Mouse (Mus musculus) CH12.LX (cell line): ENCODE results near the gene Acp7. TPM values are rescaled to one million over a fixed set of nuclear protein-coding genes. Genes with fewer than 3 reads are reported as not detected.

Experiments
- DNase-seq: peaks from one replicate; pipeline ENCODE4 v3.0.0-alpha.2; 2013; ENCODE audit errors: extremely low read depth
- H3K27ac ChIP-seq: 2 replicates; pipeline ENCODE4 v1.5.1; 2012; ENCODE audit warnings: low read depth, mild to moderate bottlenecking, control low read depth, moderate library complexity; ENCODE audit not compliant: insufficient read depth
- H3K27me3 ChIP-seq: replicated peaks from 2 replicates; pipeline ENCODE3; 2012; ENCODE audit warnings: inconsistent platforms
- H3K36me3 ChIP-seq, 2 experiments: replicated peaks in 1 of 2; 2 replicates each; pipeline versions ENCODE3 to v1.6.1; 2012; ENCODE audit warnings: inconsistent platforms in 1 of 2, low read length in 1 of 2, mild to moderate bottlenecking in 1 of 2, mixed read lengths in 1 of 2, moderate library complexity in 1 of 2; ENCODE audit not compliant: control insufficient read depth in 1 of 2, insufficient read depth in 1 of 2
- H3K4me1 ChIP-seq, 2 experiments: 2 replicates each; pipeline ENCODE4 v1.6.1; 2012; ENCODE audit warnings: inconsistent platforms in 1 of 2, moderate library complexity in 1 of 2; ENCODE audit not compliant: insufficient read depth in 2 of 2, control insufficient read depth in 1 of 2
- H3K4me2 ChIP-seq: 2 replicates; pipeline ENCODE4 v1.6.1; 2012; ENCODE audit warnings: low read depth, mild to moderate bottlenecking, control low read depth; ENCODE audit not compliant: poor library complexity, insufficient read depth, severe bottlenecking
- H3K4me3 ChIP-seq, 3 experiments: fragments of 150-350 bp in 1 of 3; sonication (generic) in 1 of 3; replicated peaks in 1 of 3; 2 replicates each; pipeline versions ENCODE3 to v1.5.1; 2011 to 2012; ENCODE audit warnings: low read depth in 2 of 3, low read length in 2 of 3, mild to moderate bottlenecking in 2 of 3, moderate library complexity in 2 of 3, control low read depth in 1 of 3, improper control_type of control experiment in 1 of 3, inconsistent platforms in 1 of 3, mixed read lengths in 1 of 3; ENCODE audit not compliant: poor library complexity in 1 of 3
- H3K79me2 ChIP-seq: replicated peaks from 2 replicates; pipeline ENCODE4 v1.6.1; 2012; ENCODE audit warnings: mild to moderate bottlenecking, moderate library complexity; ENCODE audit not compliant: control insufficient read depth, poor library complexity, insufficient read depth, severe bottlenecking; ENCODE audit errors: extremely low read depth
- H3K9ac ChIP-seq: 2 replicates; pipeline ENCODE4 v1.6.1; 2012; ENCODE audit warnings: low read depth, mild to moderate bottlenecking, control low read depth, moderate library complexity; ENCODE audit not compliant: insufficient read depth
- H3K9me3 ChIP-seq: replicated peaks from 2 replicates; pipeline ENCODE3; 2012; ENCODE audit warnings: low read length, inconsistent platforms, mixed read lengths
- CHD1 ChIP-seq: IDR thresholded peaks from 2 replicates; pipeline ENCODE4 v1.6.1; 2012; ENCODE audit warnings: low read depth, low read length, improper control_type of control experiment, inconsistent platforms
- ELF1 ChIP-seq: IDR thresholded peaks from 2 replicates; pipeline ENCODE4 v1.6.1; 2014; ENCODE audit warnings: low read depth, mild to moderate bottlenecking, inconsistent platforms, low read length, improper control_type of control experiment
- EP300 ChIP-seq: IDR thresholded peaks from 2 replicates; pipeline ENCODE4 v1.6.1; 2011; ENCODE audit warnings: low read length, improper control_type of control experiment
- ETS1 ChIP-seq: conservative IDR thresholded peaks from 2 replicates; pipeline ENCODE4 v1.6.1; 2012; ENCODE audit warnings: low read depth, mild to moderate bottlenecking, inconsistent platforms, low read length, improper control_type of control experiment, moderate library complexity
- JUN ChIP-seq: IDR thresholded peaks from 2 replicates; pipeline ENCODE4 v1.6.1; 2011; ENCODE audit warnings: low read depth, mild to moderate bottlenecking, low read length, improper control_type of control experiment, moderate library complexity; ENCODE audit not compliant: insufficient read depth
- KAT2A ChIP-seq: IDR thresholded peaks from 2 replicates; pipeline ENCODE4 v1.6.1; 2012; ENCODE audit warnings: low read length, improper control_type of control experiment, inconsistent platforms; ENCODE audit not compliant: insufficient replicate concordance
- MAFK ChIP-seq: IDR thresholded peaks from 2 replicates; pipeline ENCODE4 v1.6.1; 2011; ENCODE audit warnings: low read length, improper control_type of control experiment; ENCODE audit not compliant: insufficient replicate concordance
- MAX ChIP-seq: IDR thresholded peaks from 2 replicates; pipeline ENCODE4 v1.6.1; 2011; ENCODE audit warnings: low read length, improper control_type of control experiment
- MEF2A ChIP-seq: IDR thresholded peaks from 2 replicates; pipeline ENCODE4 v1.6.1; 2014; ENCODE audit warnings: low read depth, mild to moderate bottlenecking, inconsistent platforms, low read length, improper control_type of control experiment, borderline replicate concordance
- MYC ChIP-seq: IDR thresholded peaks from 2 replicates; pipeline ENCODE4 v1.6.1; 2011; ENCODE audit warnings: low read depth, mild to moderate bottlenecking, improper control_type of control experiment, low read length
- NELFE ChIP-seq: IDR thresholded peaks from 2 replicates; pipeline ENCODE4 v1.6.1; 2011; ENCODE audit warnings: low read depth, low read length, improper control_type of control experiment
- RCOR1 ChIP-seq: conservative IDR thresholded peaks from 2 replicates; pipeline ENCODE4 v1.6.1; 2012; ENCODE audit warnings: low read depth, mild to moderate bottlenecking, inconsistent platforms, low read length, improper control_type of control experiment
- TCF12 ChIP-seq: IDR thresholded peaks from 2 replicates; pipeline ENCODE4 v1.6.1; 2014; ENCODE audit warnings: low read depth, mild to moderate bottlenecking, inconsistent platforms, low read length, improper control_type of control experiment
- UBTF ChIP-seq: IDR thresholded peaks from 2 replicates; pipeline ENCODE4 v1.6.1; 2012; ENCODE audit warnings: low read depth, mild to moderate bottlenecking, inconsistent platforms, low read length, improper control_type of control experiment, moderate library complexity
- USF2 ChIP-seq: conservative IDR thresholded peaks from 2 replicates; pipeline ENCODE4 v1.6.1; 2011; ENCODE audit warnings: low read depth, low read length, improper control_type of control experiment
- ZC3H11A ChIP-seq: IDR thresholded peaks from 2 replicates; pipeline ENCODE4 v1.6.1; 2012; ENCODE audit warnings: low read depth, mild to moderate bottlenecking, inconsistent platforms, low read length, improper control_type of control experiment
- ZMIZ1 ChIP-seq: IDR thresholded peaks from 2 replicates; pipeline ENCODE4 v1.6.1; 2012; ENCODE audit warnings: low read depth, mild to moderate bottlenecking, inconsistent platforms, low read length, improper control_type of control experiment
- ZNF384 ChIP-seq: IDR thresholded peaks from 2 replicates; pipeline ENCODE4 v1.6.1; 2012; ENCODE audit warnings: low read depth, low read length, improper control_type of control experiment, inconsistent platforms
- dilution Hi-C: fragments of 300-500 bp; cut with MboI; formaldehyde crosslinking; loops from 2 replicates; pipeline ENCODE4 v1.14.3; 2020; ENCODE audit warnings: low sequenced_read_pairs; ENCODE audit not compliant: extremely low pct_unique_long_range_greater_than_20kb, extremely low pct_ligation_motif_present
- in situ Hi-C: fragments of 300-500 bp; cut with MboI; formaldehyde crosslinking; loops from 3 replicates; pipeline ENCODE4 v1.14.3; 2019; ENCODE audit warnings: low sequenced_read_pairs, low pct_ligation_motif_present, low pct_unique_long_range_greater_than_20kb, mixed read lengths
- polyA plus RNA-seq: library from polyadenylated mRNA; unstranded; fragments of >175 nt; gene quantifications from 2 replicates; pipeline ENCODE4 v1.2.1, GENCODE M21; 2012; ENCODE audit warnings: low read depth; ENCODE audit not compliant: insufficient read length
- total RNA-seq, 2 experiments: library from RNA; depleted of rRNA; stranded (reverse); fragments of 300-350 nt in 1 of 2; fragments of >200 nt in 1 of 2; gene quantifications; 2 replicates each; pipeline ENCODE4 v1.2.3; 2012 to 2014

Acp7 gene
- total and polyA plus RNA-seq, 3 experiments, result not detected

GRCm38 (mm10) chr7:28586663-28587411, 44.3 kb downstream of the Acp7 start:
- no peak for DNase-seq
- no peaks in the 10 kb centered on the region for H3K27me3 ChIP-seq
- H3K9ac ChIP-seq, result no peak overlapping the region
- H3K4me2 ChIP-seq, result no peak overlapping the region
- no peaks in the 10 kb centered on the region for H3K9me3 ChIP-seq
- in situ Hi-C loops, result no loop called here
- peaks cover 3 to 41% of the 10 kb centered on the region in 2 experiments for H3K36me3 ChIP-seq
- dilution Hi-C loops, result no loop called here
- no peak overlapping the region for H3K4me3 ChIP-seq
- TF ChIP-seq UBTF, result no peak
- TF ChIP-seq ZMIZ1, result no peak
- TF ChIP-seq ZC3H11A, result no peak
- TF ChIP-seq KAT2A, result no peak
- TF ChIP-seq MEF2A, result no peak
- TF ChIP-seq MAFK, result no peak
- no peak for TF ChIP-seq RCOR1
- no peak for TF ChIP-seq JUN
- TF ChIP-seq USF2, result no peak
- TF ChIP-seq CHD1, result no peak
- TF ChIP-seq ZNF384, result no peak
- no peak for TF ChIP-seq MYC
- no peak for TF ChIP-seq TCF12
- TF ChIP-seq EP300, result no peak
- no peak for TF ChIP-seq ELF1
- TF ChIP-seq MAX, result no peak
- no peak overlapping the region for H3K27ac ChIP-seq
- H3K79me2 ChIP-seq, result peaks cover 5% of the 10 kb centered on the region
- peaks cover 7 to 45% of the 10 kb centered on the region in 2 experiments for H3K4me1 ChIP-seq

GRCm38 (mm10) chr7:28585001-28585400, 46.1 kb downstream of the Acp7 start:
- no peaks in the 10 kb centered on the region; the same call in 1 of the 2 replicates for H3K79me2 ChIP-seq
- TF ChIP-seq ETS1 (no peak), NELFE (no peak), RCOR1 (no peak), MAX (no peak), ZC3H11A (no peak), EP300 (no peak), UBTF (no peak)
- TF ChIP-seq, all 38 proteins: peak for 0
- no peaks in the 10 kb centered on the region for H3K27me3 ChIP-seq
- H3K36me3 ChIP-seq, result peaks cover 3 to 42% of the 10 kb centered on the region in 2 experiments
- dilution Hi-C loops (no loop called here), in situ Hi-C loops (no loop called here)
- DNase-seq, result no peak
- no peak overlapping the region for H3K4me3 ChIP-seq
- no peak overlapping the region for H3K27ac ChIP-seq
- H3K4me1 ChIP-seq, result peaks cover 2 to 45% of the 10 kb centered on the region in 2 experiments; a peak in 3 of 4 replicates
- H3K9ac ChIP-seq, result no peak overlapping the region
- no peak overlapping the region for H3K4me2 ChIP-seq
- H3K9me3 ChIP-seq, result peaks cover 2% of the 10 kb centered on the region
